Mouse (Mus musculus) neural tube, embryonic 15.5 days (tissue): Measurements from ENCODE around the gene Trim41. TPM values are rescaled to one million over a fixed set of nuclear protein-coding genes. Genes with fewer than 3 reads are reported as not detected.
A peak's percentile ranks its signal among the peaks of the same experiment; 100 is the strongest.
"Not testable (repeated sequence)": the region's sequence is repeated elsewhere in the genome, so short reads cannot be mapped to it uniquely, and the experiment has no call there.

ENCODE experiments used
- ATAC-seq: fragments of 200-750 bp; cut with Nextera tagmentation; 2 replicates; pipeline ENCODE4 v1.8.0; 2017; ENCODE audit warnings: mild to moderate bottlenecking, moderate TSS enrichment, moderate library complexity; ENCODE audit not compliant: low FRiP score
- H3K27ac ChIP-seq: fragments of 300-500 bp; sonication (generic); replicated peaks from 2 replicates; pipeline ENCODE4 v1.5.1; 2015; ENCODE audit warnings: mild to moderate bottlenecking, inconsistent platforms
- H3K27me3 ChIP-seq: fragments of 300-500 bp; sonication (generic); replicated peaks from 2 replicates; pipeline ENCODE4 v1.6.1; 2015; ENCODE audit warnings: inconsistent platforms
- H3K36me3 ChIP-seq: fragments of 300-500 bp; sonication (generic); 2 replicates; pipeline ENCODE4 v1.6.1; 2015; ENCODE audit warnings: inconsistent platforms
- H3K4me1 ChIP-seq: fragments of 300-500 bp; sonication (generic); 2 replicates; pipeline ENCODE4 v1.6.1; 2015; ENCODE audit warnings: inconsistent platforms
- H3K4me2 ChIP-seq: fragments of 300-500 bp; sonication (generic); 2 replicates; pipeline ENCODE4 v1.6.1; 2015; ENCODE audit warnings: inconsistent platforms, mild to moderate bottlenecking, moderate library complexity
- H3K4me3 ChIP-seq: fragments of 300-500 bp; sonication (generic); replicated peaks from 2 replicates; pipeline ENCODE4 v1.5.1; 2015; ENCODE audit warnings: mild to moderate bottlenecking, inconsistent platforms
- H3K9ac ChIP-seq: fragments of 300-500 bp; sonication (generic); replicated peaks from 2 replicates; pipeline ENCODE4 v1.6.1; 2015; ENCODE audit warnings: mild to moderate bottlenecking, inconsistent platforms
- H3K9me3 ChIP-seq: fragments of 300-500 bp; sonication (generic); replicated peaks from 2 replicates; pipeline ENCODE4 v1.6.1; 2016; ENCODE audit warnings: inconsistent platforms
- WGBS: fragments of 180-500 bp; shearing (Covaris S2); methylation state at CpG from one replicate; pipeline ENCODE4 v1.1.7; 2015; ENCODE audit warnings: mixed read lengths; 5-methylcytosine and 5-hydroxymethylcytosine counted together
- polyA plus RNA-seq: library from polyadenylated mRNA; unstranded; fragments of >200 nt; fragmentation: Nextera tagmentation; extraction: Ambion mirVana; gene quantifications from 2 replicates; pipeline ENCODE4 v1.2.1, GENCODE M21; 2015

Trim41 gene
- polyA plus RNA-seq, 1 experiment from 2014 or later: 6.4 TPM

GRCm38 (mm10) chr11:48836990-48837309 is 19.8 kb upstream of the Trim41 start:
- no peak for ATAC-seq
- WGBS: 9% methylated on average over 11 of the region's 11 CpGs
- H3K36me3 ChIP-seq: no peaks in the 10 kb centered on the region
- H3K4me2 ChIP-seq: peak overlapping the region; percentile 78
- peak overlapping the region; percentile 76; the same call in 1 of the 2 replicates for H3K27ac ChIP-seq
- H3K9ac ChIP-seq: peak overlapping the region; percentile 75
- H3K4me1 ChIP-seq: peaks cover 15% of the 10 kb centered on the region
- peak overlapping the region; percentile 93 for H3K4me3 ChIP-seq
- no peaks in the 10 kb centered on the region for H3K9me3 ChIP-seq
- peaks cover 7% of the 10 kb centered on the region for H3K27me3 ChIP-seq

DNA sequence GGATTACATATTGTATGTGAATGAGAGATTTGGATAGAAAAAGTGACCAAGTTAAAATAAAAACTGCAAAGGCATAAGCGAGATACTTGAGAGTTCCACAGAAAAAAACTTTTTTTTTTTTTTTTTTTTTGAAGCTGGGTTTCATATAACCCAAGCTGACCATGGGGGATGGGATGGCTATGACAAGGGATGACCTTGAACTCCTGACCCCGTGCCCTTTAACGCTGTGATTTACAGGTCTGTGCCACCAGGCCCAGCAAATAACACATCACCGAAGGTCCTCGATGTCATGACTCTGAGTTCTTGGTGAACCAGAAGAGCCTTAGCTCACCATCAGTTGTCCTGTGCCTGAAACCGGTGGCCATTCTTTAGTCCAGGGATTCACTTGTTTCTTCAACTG is 18.8 kb upstream of the Trim41 start:
- Histone ChIP-seq H3K4me1 (peaks cover 15% of the 10 kb centered on the region), H3K36me3 (no peaks in the 10 kb centered on the region), H3K27me3 (peaks cover 7% of the 10 kb centered on the region), H3K9me3 (no peaks in the 10 kb centered on the region), H3K4me2 (no peak overlapping the region), H3K27ac (no peak overlapping the region), H3K9ac (no peak overlapping the region), H3K4me3 (no peak overlapping the region)
- 72% methylated on average over 6 of the region's 6 CpGs for WGBS
- ATAC-seq: no peak

GRCm38 (mm10) chr11:48833731-48834639 is 16.8 kb upstream of the Trim41 start:
- Histone ChIP-seq H3K4me1 (peaks cover 15% of the 10 kb centered on the region), H3K36me3 (no peaks in the 10 kb centered on the region), H3K27ac (peak overlapping the region; percentile 78), H3K4me2 (peak overlapping the region; percentile 54), H3K4me3 (peak overlapping the region; percentile 48), H3K27me3 (no peaks in the 10 kb centered on the region; the same call in 1 of the 2 replicates), H3K9ac (peak overlapping the region; percentile 57), H3K9me3 (no peaks in the 10 kb centered on the region)
- peak; percentile 91 for ATAC-seq
- WGBS: under 1% methylated on average over 30 of the region's 30 CpGs

DNA sequence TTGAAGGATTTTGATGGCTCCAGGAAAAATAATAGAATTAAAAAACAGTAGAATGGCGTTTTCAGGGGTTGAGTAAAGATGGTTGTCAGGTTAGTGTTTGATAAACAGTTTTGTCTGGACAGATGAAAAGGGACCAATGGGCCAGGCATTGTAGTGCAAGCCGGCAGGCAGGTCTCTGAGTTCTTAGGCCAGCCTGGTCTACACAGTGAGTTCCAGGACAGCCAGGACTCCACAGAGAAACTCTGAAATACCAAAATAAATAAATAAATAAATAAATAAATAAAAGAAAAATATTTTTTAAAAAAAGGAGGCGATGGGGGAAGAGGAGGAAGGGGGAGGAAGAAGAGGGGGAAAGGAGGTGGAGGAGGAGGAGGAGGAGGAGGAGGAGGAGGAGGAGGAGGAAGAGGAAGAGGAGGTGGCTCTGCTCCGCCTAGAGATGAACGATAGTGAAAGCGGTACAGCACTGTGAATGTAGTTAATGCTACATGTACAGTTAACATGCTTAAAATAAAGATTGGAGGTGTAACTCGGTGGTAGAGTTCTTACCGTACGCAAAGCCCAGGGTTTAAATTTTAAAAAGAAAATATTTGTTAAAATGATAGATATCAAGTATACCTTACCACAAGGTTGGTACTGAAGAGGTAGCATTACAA is 16.1 kb upstream of the Trim41 start:
- H3K4me1 ChIP-seq: peaks cover 9% of the 10 kb centered on the region
- H3K27me3 ChIP-seq: no peaks in the 10 kb centered on the region; the same call in 1 of the 2 replicates
- ATAC-seq: no peak
- peak overlapping the region; percentile 48 for H3K4me3 ChIP-seq
- peak overlapping the region; percentile 54 for H3K4me2 ChIP-seq
- no peaks in the 10 kb centered on the region for H3K9me3 ChIP-seq
- H3K27ac ChIP-seq: no peak overlapping the region
- no peaks in the 10 kb centered on the region for H3K36me3 ChIP-seq
- 48% methylated on average over 9 of the region's 9 CpGs for WGBS
- no peak overlapping the region for H3K9ac ChIP-seq

- H3K4me1 ChIP-seq: peaks cover 8% of the 10 kb centered on the region
- no peak overlapping the region for H3K27ac ChIP-seq
- WGBS: 81% methylated on average over 2 of the region's 2 CpGs
- peaks cover 2% of the 10 kb centered on the region for H3K27me3 ChIP-seq
- no peaks in the 10 kb centered on the region for H3K36me3 ChIP-seq
- ATAC-seq: no peak
- H3K9ac ChIP-seq: no peak overlapping the region
- no peaks in the 10 kb centered on the region for H3K9me3 ChIP-seq
- no peak overlapping the region for H3K4me3 ChIP-seq
- no peak overlapping the region for H3K4me2 ChIP-seq
Measured at GRCm38 (mm10) chr11:48831273-48831672, 14.1 kb upstream of the Trim41 start.

DNA sequence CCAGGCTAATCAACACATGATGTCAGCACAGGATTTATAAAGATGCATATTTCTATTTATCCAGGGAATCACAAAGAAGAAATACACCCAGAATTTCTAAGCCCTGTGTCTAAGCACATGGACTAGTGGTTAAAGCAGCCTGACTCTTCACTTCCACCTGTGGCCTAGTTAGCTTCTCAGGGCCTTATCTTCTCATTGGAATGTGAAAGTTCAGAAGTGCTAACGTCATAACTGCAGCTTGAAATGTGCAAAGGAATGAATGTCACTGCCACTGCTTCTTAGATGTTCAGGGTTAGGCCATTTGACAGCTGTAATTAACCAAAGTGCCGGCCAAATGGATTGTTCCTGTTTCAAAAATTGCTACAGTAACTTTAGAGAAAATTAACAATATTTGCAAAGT is 13.1 kb upstream of the Trim41 start:
- 80% methylated on average over 2 of the region's 2 CpGs for WGBS
- H3K4me3 ChIP-seq: no peak overlapping the region
- H3K27ac ChIP-seq: no peak overlapping the region
- no peaks in the 10 kb centered on the region for H3K9me3 ChIP-seq
- ATAC-seq: no peak
- H3K4me2 ChIP-seq: no peak overlapping the region
- no peak overlapping the region for H3K9ac ChIP-seq
- no peaks in the 10 kb centered on the region for H3K36me3 ChIP-seq
- H3K4me1 ChIP-seq: peaks cover 8% of the 10 kb centered on the region
- peaks cover 2% of the 10 kb centered on the region for H3K27me3 ChIP-seq

DNA sequence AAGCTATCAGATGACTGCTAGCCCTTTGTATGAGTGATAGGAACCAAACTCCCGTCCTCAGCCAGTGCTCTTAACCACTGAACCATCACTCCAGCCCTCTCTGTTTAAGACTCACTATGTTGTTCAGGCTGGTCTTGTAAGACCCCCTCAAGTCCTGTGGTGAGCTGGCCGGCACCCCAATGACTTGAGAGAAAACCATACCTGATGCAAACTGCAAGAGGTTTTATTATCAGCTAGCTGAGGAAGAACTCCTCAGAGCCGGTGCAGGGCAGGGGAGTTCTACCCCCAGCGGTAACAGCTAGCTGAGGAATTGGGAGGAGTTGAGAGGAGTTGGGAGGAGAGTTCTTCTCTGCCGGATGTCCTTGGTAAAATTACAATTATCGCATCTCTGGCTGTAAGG is 10.8 kb upstream of the Trim41 start:
- peaks cover 26% of the 10 kb centered on the region for H3K4me1 ChIP-seq
- ATAC-seq: no peak
- WGBS: 76% methylated on average over 6 of the region's 6 CpGs

DNA sequence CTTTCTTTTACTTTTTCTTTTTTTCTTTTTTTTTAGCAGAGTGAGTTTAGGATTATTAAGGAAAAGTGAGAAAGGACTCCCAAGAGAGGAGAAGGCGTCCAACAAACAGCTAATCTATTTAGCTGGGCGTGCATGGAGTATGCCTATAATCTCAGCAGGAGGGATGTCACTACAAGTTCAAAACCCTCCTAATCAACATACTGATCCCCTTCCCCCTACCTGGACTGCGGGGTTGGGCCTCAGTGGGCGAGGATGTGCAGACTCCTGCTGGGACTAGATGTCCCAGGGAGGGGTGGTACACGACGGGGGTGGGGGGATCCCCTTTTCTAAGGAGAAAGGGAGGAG is 9.6 kb upstream of the Trim41 start:
- 0% methylated on average over 6 of the region's 6 CpGs for WGBS
- Histone ChIP-seq H3K4me3 (peak overlapping the region; percentile 44), H3K36me3 (no peaks in the 10 kb centered on the region), H3K4me1 (peaks cover 26% of the 10 kb centered on the region), H3K9ac (0 out of 2 replicates have a peak overlapping the region, but pooled peaks have one; percentile 5), H3K27ac (no peak overlapping the region; the same call in none of the 2 replicates), H3K9me3 (no peaks in the 10 kb centered on the region), H3K4me2 (peak overlapping the region; percentile 60), H3K27me3 (peaks cover 22% of the 10 kb centered on the region)
- ATAC-seq: no peak

More for the DNA sequence above, 10.8 kb upstream of the Trim41 start:
- Histone ChIP-seq H3K4me2 (no peak overlapping the region), H3K9me3 (no peaks in the 10 kb centered on the region), H3K27ac (no peak overlapping the region), H3K36me3 (no peaks in the 10 kb centered on the region), H3K4me3 (no peak overlapping the region), H3K27me3 (peaks cover 15% of the 10 kb centered on the region), H3K9ac (no peak overlapping the region)

DNA sequence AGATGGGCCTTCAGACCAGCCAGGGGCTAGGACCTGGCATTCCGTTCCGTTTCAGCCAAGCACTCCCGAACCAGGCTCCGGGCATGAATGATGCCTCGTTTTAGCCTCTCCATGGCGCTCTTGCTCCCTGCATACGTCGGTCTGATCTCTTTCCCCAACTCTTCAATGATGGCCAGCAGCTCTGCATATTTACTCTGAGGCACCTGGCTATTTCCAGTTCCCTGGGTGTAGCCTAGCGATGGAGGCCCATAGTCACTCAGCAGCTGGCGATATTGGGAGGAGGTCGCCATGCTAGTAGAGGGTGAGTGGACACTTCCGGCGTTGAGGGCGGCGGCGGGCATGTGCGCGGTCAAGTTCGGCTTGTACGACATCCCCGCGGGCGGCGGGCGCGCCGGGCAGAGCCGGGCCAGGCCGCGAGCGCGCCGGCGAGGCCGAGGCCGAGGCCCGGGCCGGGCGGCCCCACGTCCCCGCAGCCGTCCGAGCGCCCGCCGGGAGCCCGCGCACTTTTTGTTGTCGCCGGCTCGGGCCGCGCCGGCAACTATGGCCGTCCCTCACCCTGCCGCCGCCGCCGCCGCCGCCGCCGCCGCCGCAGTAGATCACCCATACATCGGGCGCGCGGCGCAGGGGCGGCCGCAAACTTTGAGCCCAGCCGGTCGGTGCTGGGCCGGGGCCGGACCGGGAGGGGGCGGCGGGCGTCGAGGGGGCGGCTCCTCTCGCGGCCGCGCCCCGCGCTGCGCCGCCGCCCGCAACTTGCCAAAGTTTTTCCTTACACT is 9.0 kb upstream of the Trim41 start, which contains the start of the genes Trim7 and Gm12184:
Gene Trim7, plus strand, starts transcription at position 162 of the 773 bp plus-strand sequence.
Gene Gm12184, minus strand, starts transcription at position 677 of the 773 bp plus-strand sequence.
- H3K36me3 ChIP-seq, H3K9me3 ChIP-seq: not testable (repeated sequence)
- Histone ChIP-seq H3K9ac (0 out of 2 replicates have a peak within 1 kb of the TSS, but pooled peaks have one; percentile 5), H3K4me2 (peak within 1 kb of the TSS; percentile 60), H3K27me3 (peaks cover 22% of the 10 kb centered on the region), H3K4me1 (peaks cover 26% of the 10 kb centered on the region), H3K4me3 (peak within 1 kb of the TSS; percentile 44), H3K27ac (peak within 1 kb of the TSS; percentile 56)
- peak; percentile 68 for ATAC-seq
- WGBS: 0% methylated on average over 64 of the region's 92 CpGs

DNA sequence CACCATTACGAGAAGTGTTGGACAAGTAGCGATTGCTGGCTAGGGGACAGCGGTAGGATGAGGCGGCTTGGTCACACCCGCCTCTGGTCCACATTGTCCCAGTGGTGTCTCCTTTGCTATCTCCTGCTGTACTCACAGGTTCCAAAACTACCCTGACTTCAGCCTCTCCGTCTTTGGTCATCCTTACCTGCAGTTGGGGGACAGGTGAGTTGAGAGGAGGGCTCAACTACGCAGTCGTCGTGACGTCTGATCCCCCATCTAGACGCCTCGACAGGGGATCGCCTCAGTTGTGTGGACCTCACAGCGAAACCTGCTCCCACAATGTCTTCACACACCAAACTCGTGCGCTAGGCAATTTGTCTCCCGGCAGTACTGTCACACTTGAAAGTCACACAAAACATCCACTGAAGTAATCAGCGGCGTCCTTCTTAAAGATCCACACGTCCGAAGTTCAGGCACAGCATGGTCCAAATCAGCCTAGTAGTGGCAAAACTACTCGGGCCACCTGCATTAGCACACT is 7.2 kb upstream of the Trim41 start:
- Histone ChIP-seq H3K4me3 (peak overlapping the region; percentile 36), H3K4me2 (peak overlapping the region; percentile 72), H3K9me3 (no peaks in the 10 kb centered on the region), H3K27ac (no peak overlapping the region), H3K4me1 (peaks cover 26% of the 10 kb centered on the region), H3K9ac (no peak overlapping the region), H3K27me3 (peaks cover 22% of the 10 kb centered on the region), H3K36me3 (no peaks in the 10 kb centered on the region)
- 2% methylated on average over 22 of the region's 22 CpGs for WGBS
- ATAC-seq: no peak

DNA sequence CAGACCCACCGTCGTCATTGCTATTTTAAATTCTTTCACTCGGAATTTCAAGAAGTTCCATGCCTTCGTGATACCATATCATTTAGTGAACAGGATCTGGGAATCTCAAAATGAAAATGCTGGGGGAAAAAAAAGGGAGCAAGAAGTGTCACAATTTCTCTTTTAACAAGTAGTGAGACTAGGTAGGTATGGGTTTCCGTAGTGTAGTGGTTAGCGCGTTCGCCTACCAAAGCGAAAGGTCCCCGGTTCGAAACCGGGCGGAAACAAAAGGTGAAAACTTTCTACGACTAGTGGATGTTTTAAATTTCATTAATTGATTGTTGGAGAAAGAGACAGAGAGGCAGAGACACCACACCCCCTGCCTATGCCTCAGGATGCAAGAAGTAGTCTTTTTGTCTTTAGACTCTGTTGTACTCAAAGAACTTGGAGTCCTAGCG is 6.4 kb upstream of the Trim41 start:
- Histone ChIP-seq H3K4me3 (peak overlapping the region; percentile 36), H3K36me3 (no peaks in the 10 kb centered on the region), H3K27ac (no peak overlapping the region), H3K9me3 (no peaks in the 10 kb centered on the region), H3K9ac (no peak overlapping the region; the same call in 1 of the 2 replicates), H3K27me3 (peaks cover 22% of the 10 kb centered on the region), H3K4me2 (peak overlapping the region; percentile 72), H3K4me1 (peaks cover 26% of the 10 kb centered on the region)
- WGBS: 1% methylated on average over 15 of the region's 15 CpGs
- peak; percentile 29; the same call in 1 of the 2 replicates for ATAC-seq
